Mouse (Mus musculus) liver, embryonic 14.5 days (tissue): ENCODE measurements around the gene Ank. TPM values are rescaled to one million over a fixed set of nuclear protein-coding genes. Genes with fewer than 3 reads are reported as not detected.

Experiments
- ATAC-seq: fragments of 200-750 bp; cut with Nextera tagmentation; 2 replicates; pipeline ENCODE4 v1.8.0; 2017; ENCODE audit warnings: moderate number of reproducible peaks, mild to moderate bottlenecking, moderate library complexity; ENCODE audit not compliant: insufficient read depth
- DNase-seq, 3 experiments: peaks; one replicate each; pipeline ENCODE4 v3.0.0-alpha.2; 2012 to 2013; ENCODE audit warnings: low read depth in 3 of 3, low spot score in 3 of 3
- H3K27ac ChIP-seq: fragments of 300-500 bp; sonication (generic); 2 replicates; pipeline ENCODE4 v1.5.1; 2014; ENCODE audit warnings: moderate library complexity, mild to moderate bottlenecking, control low read depth, inconsistent platforms
- H3K27me3 ChIP-seq: fragments of 300-500 bp; sonication (generic); 2 replicates; pipeline ENCODE4 v1.6.1; 2014; ENCODE audit warnings: mild to moderate bottlenecking, low read length, moderate library complexity; ENCODE audit not compliant: control insufficient read depth, insufficient read depth
- H3K36me3 ChIP-seq: fragments of 300-500 bp; sonication (generic); replicated peaks from 2 replicates; pipeline ENCODE4 v1.6.1; 2014; ENCODE audit warnings: low read depth; ENCODE audit not compliant: control insufficient read depth, insufficient read depth
- H3K4me1 ChIP-seq, 2 experiments: fragments of 200-500 bp in 1 of 2; fragments of 300-500 bp in 1 of 2; sonication (generic) in 1 of 2; replicated peaks; 2 replicates each; pipeline ENCODE4 v1.6.1; 2012 to 2014; ENCODE audit warnings: antibody characterized with exemption in 1 of 2, inconsistent platforms in 1 of 2, low read length in 1 of 2; ENCODE audit not compliant: control insufficient read depth in 2 of 2, insufficient read depth in 2 of 2
- H3K4me2 ChIP-seq: fragments of 300-500 bp; sonication (generic); 2 replicates; pipeline ENCODE4 v1.6.1; 2014; ENCODE audit warnings: low read depth, mild to moderate bottlenecking, control low read depth, moderate library complexity
- H3K4me3 ChIP-seq, 2 experiments: fragments of 200-500 bp in 1 of 2; fragments of 300-500 bp in 1 of 2; sonication (generic) in 1 of 2; 2 replicates each; pipeline ENCODE4 v1.5.1; 2012 to 2014; ENCODE audit warnings: low read depth in 2 of 2, low read length in 2 of 2, mild to moderate bottlenecking in 2 of 2, control low read depth in 1 of 2, inconsistent platforms in 1 of 2, moderate library complexity in 1 of 2; ENCODE audit not compliant: insufficient read depth in 1 of 2
- H3K9ac ChIP-seq: fragments of 300-500 bp; sonication (generic); replicated peaks from 2 replicates; pipeline ENCODE4 v1.6.1; 2014; ENCODE audit warnings: mild to moderate bottlenecking, control low read depth, moderate library complexity
- H3K9me3 ChIP-seq: fragments of 300-500 bp; sonication (generic); 2 replicates; pipeline ENCODE4 v1.6.1; 2016; ENCODE audit warnings: low read length, mixed read lengths; ENCODE audit not compliant: control insufficient read depth
- CTCF ChIP-seq: IDR thresholded peaks from 2 replicates; pipeline ENCODE4 v1.5.1; 2016; ENCODE audit warnings: antibody characterized with exemption, low read depth, control low read depth
- EP300 ChIP-seq: IDR thresholded peaks from 2 replicates; pipeline ENCODE4 v1.6.1; 2016; ENCODE audit warnings: antibody characterized with exemption, low read depth
- WGBS: fragments of 180-500 bp; shearing (Covaris S2); extraction: QIAGEN DNeasy Blood & Tissue Kit; methylation state at CpG from one replicate; pipeline ENCODE4 v1.1.7; 2014; ENCODE audit not compliant: insufficient replicate concordance; 5-methylcytosine and 5-hydroxymethylcytosine counted together
- polyA plus RNA-seq, 2 experiments: library from polyadenylated mRNA; depleted of rRNA in 1 of 2; stranded (reverse) in 1 of 2; unstranded in 1 of 2; fragments of >200 nt; fragmentation: Nextera tagmentation in 1 of 2; extraction: Ambion mirVana in 1 of 2; gene quantifications; 2 replicates each; pipeline versions ENCODE4 v1.2.1 to v1.2.3; 2012 to 2014

Ank gene
- polyA plus RNA-seq, 2 experiments, result 13.6 to 24.6 TPM

GRCm38 (mm10) chr15:27432851-27433615, 33.4 kb upstream of the Ank start:
- no peak for TF ChIP-seq CTCF
- TF ChIP-seq EP300, result no peak
- H3K27me3 ChIP-seq, result no peaks in the 10 kb centered on the region
- ATAC-seq (no peak), DNase-seq (no peak)
- no peak overlapping the region for H3K27ac ChIP-seq
- no peaks in the 10 kb centered on the region for H3K9me3 ChIP-seq
- H3K4me2 ChIP-seq, result no peak overlapping the region
- no peaks in the 10 kb centered on the region for H3K4me1 ChIP-seq
- no peaks in the 10 kb centered on the region for H3K36me3 ChIP-seq
- H3K9ac ChIP-seq, result no peak overlapping the region
- no peak overlapping the region for H3K4me3 ChIP-seq
- 49% methylated on average over 3 of the region's 4 CpGs for WGBS

- no peak for TF ChIP-seq EP300
- no peak for TF ChIP-seq CTCF
- no peak for DNase-seq
- no peaks in the 10 kb centered on the region for H3K27me3 ChIP-seq
- H3K9me3 ChIP-seq, result no peaks in the 10 kb centered on the region
- no peak overlapping the region for H3K4me2 ChIP-seq
- H3K4me3 ChIP-seq, result no peak overlapping the region
- WGBS, result 66% methylated on average over 5 of the region's 5 CpGs
- H3K9ac ChIP-seq, result no peak overlapping the region
- H3K27ac ChIP-seq, result no peak overlapping the region
- no peaks in the 10 kb centered on the region for H3K36me3 ChIP-seq
- no peaks in the 10 kb centered on the region for H3K4me1 ChIP-seq
- ATAC-seq, result no peak
Observed at GRCm38 (mm10) chr15:27435409-27435808, 31.1 kb upstream of the Ank start.

- WGBS, result 54% methylated on average over 4 of the region's 4 CpGs
- no peak overlapping the region for H3K27ac ChIP-seq
- no peak overlapping the region for H3K4me3 ChIP-seq
- no peaks in the 10 kb centered on the region for H3K27me3 ChIP-seq
- no peak overlapping the region for H3K4me2 ChIP-seq
- ATAC-seq (no peak), DNase-seq (no peak)
- H3K9me3 ChIP-seq, result no peaks in the 10 kb centered on the region
- TF ChIP-seq CTCF (no peak), EP300 (no peak)
- no peaks in the 10 kb centered on the region for H3K4me1 ChIP-seq
- no peaks in the 10 kb centered on the region for H3K36me3 ChIP-seq
- H3K9ac ChIP-seq, result no peak overlapping the region
Observed at GRCm38 (mm10) chr15:27436194-27436593, 30.3 kb upstream of the Ank start.

- no peaks in the 10 kb centered on the region; a peak in 1 of 4 replicates for H3K4me1 ChIP-seq
- no peaks in the 10 kb centered on the region for H3K9me3 ChIP-seq
- no peak for TF ChIP-seq EP300
- no peak for TF ChIP-seq CTCF
- 77% methylated on average over 7 of the region's 7 CpGs for WGBS
- ATAC-seq, result no peak
- DNase-seq, result no peak
- H3K4me3 ChIP-seq, result no peak overlapping the region
- H3K36me3 ChIP-seq, result no peaks in the 10 kb centered on the region
- no peak overlapping the region for H3K9ac ChIP-seq
- no peak overlapping the region for H3K27ac ChIP-seq
- H3K4me2 ChIP-seq, result no peak overlapping the region
- no peaks in the 10 kb centered on the region for H3K27me3 ChIP-seq
Observed at GRCm38 (mm10) chr15:27441053-27441452, 25.4 kb upstream of the Ank start.

GRCm38 (mm10) chr15:27441529-27441928, 24.9 kb upstream of the Ank start:
- H3K27me3 ChIP-seq, result no peaks in the 10 kb centered on the region
- ATAC-seq (no peak), DNase-seq (no peak)
- H3K4me3 ChIP-seq, result no peak overlapping the region
- no peaks in the 10 kb centered on the region; a peak in 1 of 4 replicates for H3K4me1 ChIP-seq
- no peaks in the 10 kb centered on the region for H3K9me3 ChIP-seq
- H3K4me2 ChIP-seq, result no peak overlapping the region
- no peak for TF ChIP-seq CTCF
- no peak for TF ChIP-seq EP300
- H3K9ac ChIP-seq, result no peak overlapping the region
- WGBS, result 68% methylated on average over 4 of the region's 4 CpGs
- H3K27ac ChIP-seq, result no peak overlapping the region
- no peaks in the 10 kb centered on the region for H3K36me3 ChIP-seq
